Mouse (Mus musculus): Measurements from ENCODE around the gene Fam171a1. TPM values are rescaled to one million over a fixed set of nuclear protein-coding genes. Genes with fewer than 3 reads are reported as not detected.
"Not testable (repeated sequence)": the region's sequence is repeated elsewhere in the genome, so short reads cannot be mapped to it uniquely, and the experiment has no call there.

Gene Fam171a1
- total RNA-seq, 2 experiments from 2014 or later, result 16.8 to 22.7 TPM

- DNase-seq (ENCODE audit: low spot score in 2 of 2), result no peak
These were observed 54.8 kb downstream of the Fam171a1 start for GRCm38 (mm10) chr2:3168719-3169402.

- no peak for DNase-seq (ENCODE audit: low spot score in 2 of 2)
These were observed 55.4 kb downstream of the Fam171a1 start for GRCm38 (mm10) chr2:3169403-3169747.

DNA sequence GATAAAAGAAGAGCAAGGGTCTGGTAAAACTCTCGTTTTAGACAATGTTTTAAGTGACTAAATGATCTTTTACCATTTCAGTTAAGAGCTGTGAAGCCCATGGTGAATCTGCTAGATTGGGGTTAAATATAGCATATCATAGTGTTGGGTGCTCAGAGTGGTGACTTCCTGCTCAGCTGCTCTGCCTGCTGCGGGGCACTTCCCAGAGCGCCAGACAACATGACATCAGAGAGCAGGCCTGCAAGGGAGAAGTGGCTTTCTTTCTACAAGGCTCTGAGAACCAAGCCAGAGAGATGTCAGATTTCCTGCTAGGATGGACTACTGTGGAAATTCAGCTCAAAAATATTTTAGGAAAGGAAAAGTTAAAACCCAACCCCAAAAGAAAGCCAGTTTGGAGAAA lies 57.8 kb downstream of the Fam171a1 start:
- no peak for DNase-seq (ENCODE audit: low spot score in 2 of 2)

DNA sequence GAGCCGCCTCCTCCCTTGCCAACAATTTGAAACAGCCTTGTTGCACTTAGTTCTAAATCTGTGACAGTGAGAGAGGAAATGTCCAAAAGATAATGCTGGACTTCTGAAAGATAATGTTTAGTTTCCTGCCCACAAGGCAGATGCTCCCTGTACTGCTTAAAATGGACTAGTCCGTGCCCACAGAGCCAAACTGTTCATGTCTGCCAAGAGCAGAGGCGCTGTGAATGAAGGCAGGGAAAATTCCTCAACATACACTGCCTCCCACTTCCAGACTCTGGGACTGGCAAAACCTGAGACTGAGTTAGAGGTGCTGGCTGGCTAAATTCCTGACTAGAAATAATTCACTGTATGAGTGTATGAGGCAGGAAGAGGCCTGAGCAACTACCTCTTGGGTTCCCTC lies 58.6 kb downstream of the Fam171a1 start:
- DNase-seq (ENCODE audit: low spot score in 2 of 2), result no peak

- DNase-seq (ENCODE audit: low spot score in 2 of 2), result no peak
These were observed 60.9 kb downstream of the Fam171a1 start for GRCm38 (mm10) chr2:3174890-3175289.

DNA sequence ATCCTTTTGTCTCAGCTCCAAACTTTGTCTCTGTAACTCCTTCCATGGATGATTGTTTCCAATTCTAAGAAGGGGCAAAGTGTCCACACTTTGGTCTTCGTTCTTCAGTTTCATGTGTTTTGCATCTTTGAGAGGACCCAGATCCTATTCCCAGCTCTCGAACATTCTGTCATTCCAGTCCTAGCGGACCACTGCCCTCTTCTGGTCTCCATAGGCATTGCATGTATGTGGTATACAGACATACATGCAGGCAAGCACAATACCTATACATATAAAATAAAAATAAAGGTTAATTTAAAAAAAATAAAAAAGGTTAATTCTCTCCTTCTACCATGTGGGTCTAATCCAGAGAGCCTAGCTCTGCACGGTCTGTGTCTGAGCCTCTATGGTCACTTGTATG lies 62.0 kb downstream of the Fam171a1 start:
- DNase-seq (ENCODE audit: low spot score in 2 of 2), result not testable (repeated sequence)

- DNase-seq (ENCODE audit: low spot score in 2 of 2), result no peak
These were observed 62.7 kb downstream of the Fam171a1 start for GRCm38 (mm10) chr2:3176751-3177150.

DNA sequence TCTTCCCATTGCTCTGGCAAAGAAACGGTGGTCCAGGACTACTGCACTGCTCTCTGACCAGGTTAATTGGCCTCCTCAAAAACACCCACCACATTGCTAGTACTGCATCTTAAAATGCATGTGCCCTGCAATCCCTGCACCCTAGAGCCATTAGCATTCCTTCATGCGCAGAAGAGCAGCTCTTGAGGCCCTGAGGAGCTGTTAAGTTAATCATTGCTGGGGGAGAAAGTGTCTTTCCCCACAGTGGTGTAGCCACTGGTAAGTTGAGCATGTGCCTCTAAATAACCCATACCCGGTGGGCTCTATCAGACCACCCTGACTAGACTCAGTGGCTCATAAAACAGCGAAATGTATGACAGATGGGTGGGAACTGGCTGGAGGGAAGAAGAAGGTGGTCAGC lies 66.5 kb downstream of the Fam171a1 start:
- no peak for DNase-seq (ENCODE audit: low spot score in 2 of 2)

GRCm38 (mm10) chr2:3183656-3184055 lies 69.6 kb downstream of the Fam171a1 start:
- no peak for DNase-seq (ENCODE audit: low spot score in 2 of 2)

DNA sequence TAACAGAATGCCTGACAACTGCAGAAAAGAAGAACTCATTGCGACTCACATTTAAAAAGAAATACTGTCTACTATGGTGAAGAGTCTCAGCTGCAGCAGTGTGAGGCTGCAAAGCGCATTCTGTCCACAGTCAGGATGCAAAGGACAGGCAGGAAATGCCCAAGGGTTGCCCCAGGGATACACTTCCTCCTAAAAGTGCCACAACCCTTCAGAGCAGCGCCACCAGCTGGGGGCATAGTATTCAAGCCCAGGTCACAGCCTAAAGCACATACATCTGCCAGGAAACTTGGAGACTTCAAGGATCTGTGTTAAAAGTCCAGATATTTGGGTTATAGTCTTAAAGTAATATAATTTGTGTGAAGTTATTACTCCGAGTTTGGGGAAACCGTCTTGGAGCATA lies 71.3 kb downstream of the Fam171a1 start:
- peak; percentile 8 to 28 for DNase-seq (ENCODE audit: low spot score in 2 of 2)

- DNase-seq (ENCODE audit: low spot score in 2 of 2), result no peak
These were observed 74.9 kb downstream of the Fam171a1 start for GRCm38 (mm10) chr2:3188745-3189475.

- no peak for DNase-seq (ENCODE audit: low spot score in 2 of 2)
These were observed 77.1 kb downstream of the Fam171a1 start for GRCm38 (mm10) chr2:3191149-3191548.

DNA sequence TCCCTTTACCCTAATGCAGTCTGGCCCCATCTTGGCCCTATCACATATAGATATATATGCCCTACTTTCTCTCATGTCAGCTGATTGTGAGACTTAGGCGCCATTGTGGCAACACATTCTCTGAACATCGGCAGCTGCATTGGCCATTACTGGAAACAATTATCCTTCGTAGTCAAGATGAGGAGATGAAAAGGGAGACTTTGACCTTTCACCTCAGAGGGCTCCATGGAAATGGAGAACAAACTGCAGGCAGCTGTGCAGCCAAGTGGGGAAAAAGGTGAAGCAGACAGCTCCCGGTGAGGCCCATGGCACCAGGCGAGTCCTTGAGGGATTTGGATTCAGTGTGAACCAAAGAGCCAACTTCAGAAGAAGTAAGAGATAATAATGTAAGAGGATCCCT lies 81.5 kb downstream of the Fam171a1 start:
- no peak for DNase-seq (ENCODE audit: low spot score in 2 of 2)

DNA sequence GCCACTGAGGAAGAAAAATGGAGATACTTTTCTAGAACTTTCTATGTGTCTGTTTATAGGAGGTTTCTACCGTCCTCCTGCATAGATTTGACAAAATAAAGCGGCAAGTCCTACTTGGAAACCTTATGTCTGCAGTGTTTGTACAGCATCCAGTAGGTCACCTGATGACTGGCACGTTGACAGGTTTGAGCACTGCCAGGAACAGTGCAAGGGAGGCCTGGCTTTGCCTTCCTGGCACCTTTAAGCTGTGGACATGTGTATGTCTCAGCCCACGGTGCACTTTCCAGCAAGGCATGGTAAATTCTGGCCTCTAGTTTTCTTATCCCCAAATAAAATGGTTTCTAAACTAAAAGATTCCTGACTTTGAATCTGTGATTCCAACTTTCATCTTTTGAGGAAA lies 86.4 kb downstream of the Fam171a1 start:
- DNase-seq (ENCODE audit: low spot score in 2 of 2), result no peak

- DNase-seq (ENCODE audit: low spot score in 2 of 2), result no peak
These were observed 93.1 kb downstream of the Fam171a1 start for GRCm38 (mm10) chr2:3206975-3207642.

DNA sequence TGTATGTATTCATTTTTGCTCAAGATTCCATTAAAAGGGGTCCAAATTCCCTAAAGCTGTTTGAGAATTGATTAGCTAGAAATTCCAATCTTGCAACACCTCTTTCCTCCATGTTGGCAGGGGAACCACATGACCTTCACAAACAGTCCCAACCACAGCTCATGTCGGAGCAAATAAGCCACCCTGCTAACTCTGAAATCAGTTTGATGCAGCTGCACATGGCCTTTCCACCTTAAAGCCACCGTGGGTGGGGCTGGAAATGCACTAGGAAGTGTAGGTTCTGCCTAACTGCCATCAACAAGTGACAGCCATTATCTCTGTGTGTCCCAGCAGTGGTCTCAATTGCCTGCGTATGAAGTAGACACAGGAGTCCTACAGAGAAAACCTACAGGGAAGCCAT lies 101.5 kb downstream of the Fam171a1 start:
- no peak for DNase-seq (ENCODE audit: low spot score in 2 of 2)

DNA sequence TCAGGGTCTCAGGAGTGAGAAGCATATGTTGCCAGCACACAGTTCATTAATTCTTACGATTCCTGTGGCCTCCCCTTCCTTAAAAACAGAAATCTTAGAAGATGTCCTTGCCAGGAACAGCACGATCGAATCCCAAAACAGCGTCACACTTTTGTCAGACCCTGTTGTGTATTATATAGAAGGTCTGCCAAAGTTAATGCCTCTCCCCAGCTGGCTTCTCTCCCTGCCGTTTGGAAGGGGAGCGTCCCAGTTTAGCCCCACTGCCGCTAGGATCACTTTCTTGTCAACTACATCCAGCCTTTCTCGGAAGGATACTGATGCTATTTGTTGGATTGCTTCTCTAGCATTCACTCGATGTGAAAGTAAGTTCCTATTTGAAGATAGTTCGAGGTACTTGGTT lies 102.6 kb downstream of the Fam171a1 start:
- no peak for DNase-seq (ENCODE audit: low spot score in 2 of 2)

DNA sequence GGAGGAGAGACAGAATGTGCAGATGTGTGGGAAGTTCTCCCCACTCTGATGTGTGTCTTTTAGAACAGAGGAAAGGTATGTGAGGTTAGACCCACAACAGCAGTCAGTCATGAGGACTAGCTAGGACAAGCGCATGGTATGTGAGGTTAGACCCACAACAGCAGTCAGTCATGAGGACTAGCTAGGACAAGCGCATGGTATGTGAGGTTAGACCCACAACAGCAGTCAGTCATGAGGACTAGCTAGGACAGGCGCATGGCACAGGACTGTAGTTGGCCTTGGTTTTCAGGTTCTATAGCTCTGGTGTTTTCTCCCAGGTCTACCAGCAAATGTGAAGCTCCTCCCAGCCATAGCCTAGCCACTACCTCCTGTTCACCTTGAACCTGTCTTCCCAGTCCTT lies 103.6 kb downstream of the Fam171a1 start:
- not testable (repeated sequence) for DNase-seq (ENCODE audit: low spot score in 2 of 2)

DNA sequence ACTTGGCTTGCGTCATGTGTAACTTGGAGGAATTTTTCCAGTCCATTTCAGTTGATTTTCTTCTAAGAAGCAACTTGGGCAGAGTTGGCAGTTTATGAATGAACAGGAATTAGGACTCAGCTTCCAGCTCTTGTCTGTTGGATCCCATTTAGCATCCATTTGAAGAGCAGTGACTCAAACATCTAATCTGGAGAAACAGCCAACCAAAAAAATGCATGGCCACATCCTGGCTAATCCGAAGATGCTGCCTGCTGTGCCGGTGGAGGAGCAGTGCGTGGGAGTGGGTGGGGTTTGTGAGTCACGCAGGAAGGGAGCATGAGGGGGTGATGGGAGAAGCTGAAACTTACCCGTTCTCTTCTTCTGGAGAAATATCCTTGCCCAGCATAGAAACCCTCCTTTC lies 104.2 kb downstream of the Fam171a1 start:
- no peak for DNase-seq (ENCODE audit: low spot score in 2 of 2)

- no peak for DNase-seq (ENCODE audit: low spot score in 2 of 2)
These were observed 114.5 kb downstream of the Fam171a1 start for GRCm38 (mm10) chr2:3228475-3228874.

DNA sequence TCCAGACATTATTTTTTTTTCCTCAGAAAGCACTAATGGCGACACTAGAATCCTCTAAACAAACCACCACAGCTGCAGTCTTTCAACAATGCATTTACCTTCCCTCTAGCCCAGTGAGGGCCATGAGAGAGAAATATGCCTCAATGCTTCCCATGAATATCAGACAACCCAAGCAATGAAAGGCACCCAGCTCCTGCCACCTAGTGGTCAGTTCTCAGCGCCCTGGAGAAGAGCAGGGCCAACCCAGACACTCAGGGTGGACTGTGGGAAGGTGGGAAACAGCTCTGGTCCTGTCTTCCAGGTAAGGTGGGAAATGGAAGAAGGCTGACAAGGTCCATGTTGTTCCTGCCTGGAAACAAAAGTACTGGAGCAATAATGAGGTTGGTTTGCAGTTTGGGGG lies 115.0 kb downstream of the Fam171a1 start:
- DNase-seq (ENCODE audit: low spot score in 2 of 2), result peak; percentile 65 to 66

- DNase-seq (ENCODE audit: low spot score in 2 of 2), result no peak
These were observed 125.2 kb downstream of the Fam171a1 start for GRCm38 (mm10) chr2:3239255-3239654.

Data from adrenal gland, adult 18-20 months (tissue).